19 mouse cellular contexts compared by ENCODE assay signal in the genomic region with DNA sequence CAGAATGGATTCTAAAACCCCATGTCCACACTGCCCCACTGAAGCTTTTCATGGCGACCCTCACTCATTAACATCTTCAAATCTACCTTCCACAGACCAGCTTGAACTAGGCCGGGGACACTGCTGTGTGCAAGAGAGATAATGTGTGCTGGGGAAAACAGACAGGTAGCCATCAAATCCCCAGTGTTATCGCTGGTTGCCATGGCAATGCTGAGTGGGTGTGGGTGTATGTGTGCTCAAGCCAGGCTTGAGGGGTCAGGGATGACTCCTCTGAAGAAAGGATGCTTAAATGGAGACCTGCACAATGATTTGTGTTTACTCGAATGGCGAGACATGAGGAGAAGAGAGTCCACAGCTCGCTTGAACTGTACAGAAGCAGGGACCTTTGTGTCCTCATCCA.
"Had no signal": no experiment of that assay in that cellular context is flagged by ENCODE, and none has a peak within 500 bp of the region (broad histone marks: within the 10 kb centered on the region; RNA-seq: fewer than 3 reads in every experiment).

No protein-coding gene starts in this region.

- H3K27ac ChIP-seq: layer of hippocampus, adult 2 months; left cerebral cortex, adult 2 months; liver, embryonic 13.5 days; macrophage; neural tube, embryonic 13.5 days; stomach, embryonic 15.5 days had no signal

- DNase-seq: kidney, adult 18-20 months; kidney, adult 9 months; kidney, postnatal 14 days; layer of hippocampus, adult 9-11 months; layer of hippocampus, postnatal 36 days; liver, embryonic 13.5 days; lung, embryonic 14.5 days; retina, postnatal 1 day; right cerebral cortex, postnatal 25 days; spleen, adult 18-20 months; thymus, postnatal 25 days had no signal

- H3K4me2 ChIP-seq: liver, embryonic 13.5 days; lung, embryonic 14.5 days; neural tube, embryonic 13.5 days; stomach, embryonic 15.5 days had no signal

- H3K36me3 ChIP-seq: liver, embryonic 13.5 days; neural tube, embryonic 13.5 days; stomach, embryonic 15.5 days had no signal

- H3K9me3 ChIP-seq: liver, embryonic 13.5 days; neural tube, embryonic 13.5 days; stomach, embryonic 15.5 days had no signal

- ATAC-seq: intestine, embryonic 16.5 days; lung, postnatal 0 days had no signal

- H3K4me3 ChIP-seq: layer of hippocampus, adult 2 months; left cerebral cortex, adult 2 months; liver, embryonic 13.5 days; myocyte; neural tube, embryonic 13.5 days; stomach, embryonic 15.5 days had no signal

- H3K4me1 ChIP-seq: liver, embryonic 13.5 days; stomach, embryonic 15.5 days had no signal

- H3K27me3 ChIP-seq: liver, embryonic 13.5 days; stomach, embryonic 15.5 days had no signal

- H3K9ac ChIP-seq: liver, embryonic 13.5 days; lung, embryonic 14.5 days; neural tube, embryonic 13.5 days; stomach, embryonic 15.5 days had no signal
